Mouse (Mus musculus): ENCODE measurements around the gene Khdrbs2.
"Not testable (repeated sequence)": the region's sequence is repeated elsewhere in the genome, so short reads cannot be mapped to it uniquely, and the experiment has no call there.

Gene Khdrbs2

DNA sequence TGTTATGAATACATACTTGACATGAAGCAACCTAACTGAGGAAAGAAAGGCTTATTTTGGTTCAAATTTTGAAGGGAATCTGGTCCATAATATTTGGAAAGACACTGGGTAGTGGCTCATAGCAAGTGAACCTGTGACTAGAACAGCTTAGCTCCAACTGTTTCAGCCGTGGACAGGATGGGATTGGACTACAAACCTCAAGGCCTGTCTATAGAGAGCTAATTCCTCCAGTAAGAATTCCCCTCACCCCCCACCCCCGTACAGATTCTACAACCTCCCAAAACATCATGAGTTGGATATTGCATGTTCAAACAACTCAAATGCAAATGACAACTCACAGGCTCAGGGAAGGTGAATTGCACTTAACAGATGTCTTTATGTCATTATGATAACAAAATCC, 298.5 kb downstream of the Khdrbs2 start:
- no peak for DNase-seq (ENCODE audit: low spot score in 2 of 2)

DNA sequence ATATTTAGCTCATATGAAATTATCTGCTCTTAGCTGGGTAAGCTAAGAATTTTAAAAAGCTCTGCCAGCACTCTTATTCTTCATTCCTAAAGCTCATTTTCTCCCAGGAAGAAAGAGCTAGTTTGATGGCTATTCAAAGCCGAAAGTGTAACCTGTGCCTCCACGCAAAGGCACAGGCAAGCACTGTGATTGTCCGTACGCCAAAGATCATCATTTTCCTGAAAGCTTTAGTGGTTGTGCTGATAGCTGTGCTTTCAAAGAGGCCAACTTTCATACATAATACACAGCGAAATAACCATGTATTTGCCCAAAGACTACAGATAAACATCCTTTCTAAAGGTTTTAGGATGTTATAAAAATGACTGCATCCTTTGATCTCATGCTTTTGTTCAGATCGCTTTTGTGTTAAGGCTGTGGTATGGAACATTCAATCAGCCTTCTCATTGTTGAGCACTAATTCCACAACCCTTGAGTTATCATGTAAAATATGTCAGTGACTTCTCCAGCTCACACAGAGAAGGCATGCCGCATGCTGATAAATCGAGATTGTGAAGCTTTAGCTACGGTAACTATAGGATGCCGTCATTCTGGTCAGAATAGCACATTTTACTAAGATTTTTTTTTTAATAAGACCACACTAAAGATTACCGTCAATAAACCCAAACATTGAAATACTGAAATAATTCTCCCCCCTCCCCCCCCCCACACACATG, 299.1 kb downstream of the Khdrbs2 start:
- DNase-seq (ENCODE audit: low spot score in 2 of 2), result no peak

DNA sequence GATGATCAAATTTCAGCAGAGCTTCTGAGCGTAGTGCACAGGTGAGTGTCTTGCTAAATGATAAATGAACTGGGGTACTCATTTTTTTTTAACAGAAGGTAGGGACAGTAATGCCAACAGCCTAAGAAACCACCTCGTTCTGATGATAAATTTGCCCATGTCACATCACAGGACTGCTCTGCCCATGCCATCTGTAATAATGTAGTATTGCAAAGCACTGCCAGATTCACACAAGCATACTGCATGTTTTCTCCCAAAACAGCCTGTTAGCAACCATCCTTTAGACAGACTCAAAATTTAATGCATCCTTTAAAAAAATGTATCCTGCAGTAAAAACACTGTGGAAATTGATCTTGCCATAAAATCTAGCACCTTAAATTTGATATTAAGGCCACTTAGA, 315.4 kb downstream of the Khdrbs2 start:
- DNase-seq (ENCODE audit: low spot score in 2 of 2), result no peak

DNA sequence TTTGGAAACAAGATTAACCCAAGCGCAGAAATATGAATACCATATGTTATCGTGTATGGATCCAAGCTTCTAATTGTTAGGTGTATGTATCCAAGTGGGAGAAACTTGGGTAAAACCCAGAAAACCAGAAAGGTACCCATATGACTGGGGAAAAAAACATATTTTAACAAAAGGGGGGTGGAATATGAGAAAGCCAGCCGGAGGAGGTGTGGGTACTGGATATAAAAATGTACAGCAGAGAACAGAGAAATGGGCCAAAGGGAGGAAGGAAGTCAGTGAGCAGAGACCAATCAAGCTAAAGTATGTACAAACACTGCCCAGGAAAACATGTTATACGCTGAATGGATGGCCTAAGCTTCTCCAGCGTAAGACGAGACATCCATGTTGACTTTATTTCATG, 330.9 kb downstream of the Khdrbs2 start:
- peak; percentile 36 to 60 for DNase-seq (ENCODE audit: low spot score in 2 of 2)

DNA sequence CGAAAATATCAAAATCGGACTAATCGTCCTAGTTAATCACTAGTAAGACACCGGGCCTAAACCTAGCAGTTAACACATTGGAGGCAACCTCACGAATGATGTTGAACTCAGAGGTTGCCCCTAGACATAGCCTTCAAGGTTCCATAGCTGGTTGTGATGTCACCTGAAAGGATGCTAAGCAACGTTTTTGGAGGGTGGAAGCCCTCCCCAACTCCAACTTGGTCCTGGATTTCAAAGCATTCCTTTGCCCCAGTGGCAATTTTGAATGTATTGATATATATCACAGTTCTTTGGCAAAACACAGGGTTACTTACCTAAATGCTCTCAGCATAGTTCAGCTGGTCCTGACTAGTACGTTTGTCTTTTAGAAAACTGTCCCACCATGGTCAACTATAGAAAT, 374.7 kb downstream of the Khdrbs2 start, which contains the start of gene Gm5415:
Gene Gm5415, minus strand, starts transcription at position 101 of the 400 bp plus-strand sequence.
- not testable (repeated sequence) for DNase-seq (ENCODE audit: low spot score in 2 of 2)

DNA sequence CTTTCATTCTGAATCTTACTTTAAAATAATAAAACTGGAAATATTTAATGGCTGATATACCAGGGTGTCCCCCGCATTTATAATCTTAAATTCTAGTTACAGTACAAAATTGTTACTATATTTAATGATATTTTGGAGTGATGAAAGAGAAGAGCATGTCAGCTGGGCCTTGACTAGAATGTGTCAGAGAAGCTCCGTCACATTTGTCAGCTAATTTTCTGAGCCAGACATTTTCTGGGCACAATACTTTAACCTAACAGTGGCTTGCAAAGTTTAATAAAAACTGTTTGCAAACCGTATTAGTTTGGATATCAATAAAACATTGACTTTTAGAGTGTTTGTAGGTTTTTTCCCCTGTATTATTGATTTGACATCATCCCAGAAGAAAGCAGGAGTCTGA, 380.9 kb downstream of the Khdrbs2 start:
- no peak for DNase-seq (ENCODE audit: low spot score in 2 of 2)

DNA sequence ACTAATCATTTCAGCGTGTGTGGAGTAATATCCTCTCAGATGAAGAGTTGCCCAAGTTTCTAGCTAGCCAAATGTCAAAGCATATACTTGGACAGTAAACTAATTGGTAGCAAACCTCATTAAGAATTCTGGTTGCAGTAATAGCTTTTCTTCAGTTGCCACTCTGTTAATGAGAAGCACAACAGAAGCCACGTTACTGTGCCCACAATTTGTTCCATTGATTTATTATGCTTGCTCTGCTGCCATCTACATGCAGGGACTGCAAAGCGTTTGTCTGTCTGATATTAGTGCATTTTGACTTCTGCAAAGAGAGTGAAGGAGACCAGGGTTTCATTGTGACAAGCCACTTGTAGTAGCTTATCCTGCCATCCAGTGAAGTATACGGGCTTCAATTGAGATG, 381.4 kb downstream of the Khdrbs2 start:
- peak in 1 of 2 experiments; percentile 36 for DNase-seq (ENCODE audit: low spot score in 2 of 2)

DNA sequence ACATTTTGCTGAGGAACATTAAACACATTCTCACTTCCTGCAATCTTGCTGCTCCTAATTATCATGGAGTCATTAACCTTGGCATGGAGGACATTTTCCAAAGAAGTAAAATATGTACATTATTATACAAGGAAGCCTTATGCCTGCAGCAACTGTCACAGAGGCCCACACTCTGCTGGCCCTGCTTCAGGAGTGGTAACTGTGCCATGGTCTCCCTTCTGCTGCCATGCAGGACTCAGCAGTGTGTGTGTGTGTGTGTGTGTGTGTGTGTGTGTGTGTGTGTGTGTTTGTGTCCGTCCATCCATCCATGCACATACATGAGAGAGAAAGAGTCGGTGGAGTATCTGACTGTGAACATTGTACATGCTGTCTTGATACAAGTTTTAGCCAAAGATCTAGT, 396.4 kb downstream of the Khdrbs2 start:
- no peak for DNase-seq (ENCODE audit: low spot score in 2 of 2)

DNA sequence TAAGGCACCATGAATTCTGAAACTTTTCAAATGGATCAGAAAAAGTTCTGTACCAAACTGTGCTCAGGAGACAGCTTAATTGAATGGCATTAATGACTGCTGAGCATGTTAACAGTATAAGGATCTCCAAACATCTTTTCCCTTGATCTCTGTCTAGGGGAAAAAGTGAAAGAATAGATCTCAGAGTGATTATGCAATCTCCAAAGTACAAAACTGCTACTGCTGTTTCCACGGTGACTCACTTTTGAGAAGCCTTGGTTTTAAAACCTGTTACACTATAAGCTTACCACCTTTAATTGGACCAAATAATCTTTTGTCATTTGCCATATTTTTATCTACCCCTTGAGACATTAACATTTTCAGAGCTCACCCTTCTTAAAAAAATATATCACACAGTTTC, 453.5 kb downstream of the Khdrbs2 start:
- DNase-seq (ENCODE audit: low spot score in 2 of 2), result no peak

DNA sequence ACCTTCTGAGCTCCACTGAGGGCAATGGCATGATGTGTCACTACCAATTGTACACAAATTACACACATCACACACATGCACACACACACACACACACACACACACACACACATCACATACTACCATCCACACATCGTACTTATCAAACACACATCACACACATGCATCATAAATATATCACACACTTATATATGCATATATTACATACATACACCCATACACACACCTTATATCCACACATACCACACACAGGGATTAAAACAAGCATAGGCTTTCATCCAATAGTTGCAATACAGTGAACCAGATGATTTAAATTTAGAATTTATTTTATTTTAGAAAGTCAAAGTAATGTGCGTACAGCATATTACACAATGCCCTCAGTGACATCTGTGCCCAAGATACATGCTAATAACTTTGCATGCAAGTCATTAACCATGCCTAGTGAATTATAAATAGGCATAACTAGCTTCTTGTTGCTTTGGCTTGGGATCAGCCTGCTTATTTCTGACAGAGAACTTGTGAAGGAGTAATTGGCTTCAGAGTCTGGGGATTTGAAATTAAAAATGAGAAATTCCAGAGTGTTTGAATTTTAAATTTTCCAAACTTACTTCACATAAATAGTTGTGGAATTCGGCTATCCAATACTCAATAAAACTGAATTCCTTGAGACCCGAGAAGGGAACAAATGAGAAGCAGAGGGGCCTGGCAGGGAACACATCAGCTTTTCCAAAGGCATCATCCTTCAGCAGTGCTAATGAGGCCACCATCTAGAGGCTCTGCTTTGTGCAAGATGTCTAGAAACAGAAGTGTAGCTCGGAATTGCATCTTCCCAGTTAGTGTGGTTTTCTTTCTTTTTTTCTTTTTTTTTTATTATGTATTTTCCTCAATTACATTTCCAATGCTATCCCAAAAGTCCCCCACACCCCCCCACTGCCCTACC, 460.2 kb downstream of the Khdrbs2 start:
- DNase-seq (ENCODE audit: low spot score in 2 of 2), result peak in 1 of 2 experiments; percentile 11

DNA sequence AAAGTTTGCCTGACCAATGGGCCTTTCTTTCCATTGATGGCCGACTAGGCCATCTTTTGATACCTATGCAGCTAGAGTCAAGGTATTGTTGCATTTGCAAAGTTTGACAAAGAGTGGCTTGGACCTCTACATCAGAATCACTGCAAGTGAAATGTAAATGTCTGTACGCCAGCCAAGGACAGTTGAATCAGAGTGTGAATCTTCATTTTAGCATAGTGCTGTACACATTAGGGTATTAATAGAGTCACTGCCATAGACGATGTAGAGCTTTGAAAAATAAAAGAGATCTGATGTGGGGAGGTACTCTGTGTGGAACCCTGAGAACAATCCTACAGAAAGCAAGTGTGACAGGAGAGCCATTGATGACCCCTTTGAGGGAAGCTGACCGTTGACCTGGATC, 460.9 kb downstream of the Khdrbs2 start:
- DNase-seq (ENCODE audit: low spot score in 2 of 2), result peak in 1 of 2 experiments; percentile 7

DNA sequence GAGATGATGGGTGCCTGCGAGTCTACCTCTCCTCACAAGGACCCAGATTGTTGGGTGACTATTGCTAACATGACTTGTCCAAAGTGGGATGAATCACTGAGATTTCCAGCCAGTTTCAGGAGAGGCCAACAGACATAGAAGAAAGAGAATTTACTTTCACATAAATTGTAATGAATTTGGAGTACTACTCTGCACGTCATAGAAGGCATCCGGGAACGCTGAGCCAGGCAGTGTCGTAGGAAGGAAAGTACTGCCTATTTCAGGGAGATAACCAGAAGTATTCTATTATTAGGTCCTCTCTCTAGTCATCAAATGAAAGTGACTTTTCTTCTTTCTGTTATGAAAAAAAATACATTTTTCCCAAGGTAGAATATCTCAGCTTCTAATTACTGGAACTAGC, 466.6 kb downstream of the Khdrbs2 start:
- DNase-seq (ENCODE audit: low spot score in 2 of 2), result peak in 1 of 2 experiments; percentile 33

DNA sequence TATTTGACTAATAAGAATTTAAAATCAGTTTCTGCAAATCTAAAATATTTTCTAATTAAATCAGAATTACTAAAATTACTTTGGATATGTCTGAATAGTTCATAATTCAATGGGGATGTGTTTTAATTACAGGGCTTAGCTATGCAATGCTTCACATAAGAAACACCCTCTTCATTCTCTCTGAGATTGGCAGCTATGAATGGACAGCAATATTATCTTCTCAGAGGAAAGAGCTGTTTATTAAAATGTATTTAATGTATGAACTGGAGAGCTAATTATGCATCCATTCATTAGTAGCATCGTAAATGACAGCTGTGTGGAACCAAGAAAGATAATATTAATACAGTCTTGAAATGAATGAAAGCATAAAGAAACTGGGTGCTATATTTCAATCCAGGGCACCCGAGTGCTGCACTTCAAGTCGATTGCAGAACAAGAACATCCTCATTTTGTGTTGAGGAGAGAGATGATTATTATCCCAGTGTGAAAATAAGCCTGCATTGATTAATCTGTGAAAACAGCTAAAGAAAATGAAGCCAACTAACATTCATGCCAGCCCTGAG, 477.2 kb downstream of the Khdrbs2 start:
- DNase-seq (ENCODE audit: low spot score in 2 of 2), result no peak

DNA sequence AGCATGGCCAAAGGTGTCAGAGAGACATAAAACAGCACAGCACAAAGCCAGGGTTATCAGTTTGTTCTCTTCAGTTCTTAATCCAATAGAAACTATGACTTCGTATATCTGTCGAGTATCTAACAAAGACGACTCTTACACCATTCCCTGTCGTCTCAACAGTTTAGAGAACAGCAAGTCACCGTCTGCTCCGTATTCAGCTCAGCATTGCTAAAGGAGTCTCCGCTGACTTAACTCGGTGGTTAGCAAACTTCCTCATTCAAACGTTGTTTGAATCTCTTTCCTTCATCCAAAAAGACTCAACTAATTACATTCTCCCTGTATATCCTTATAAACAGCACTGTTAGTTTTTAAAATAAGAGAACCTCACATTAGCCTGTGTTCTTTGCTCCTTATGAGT, 521.3 kb downstream of the Khdrbs2 start:
- DNase-seq (ENCODE audit: low spot score in 2 of 2), result no peak

DNA sequence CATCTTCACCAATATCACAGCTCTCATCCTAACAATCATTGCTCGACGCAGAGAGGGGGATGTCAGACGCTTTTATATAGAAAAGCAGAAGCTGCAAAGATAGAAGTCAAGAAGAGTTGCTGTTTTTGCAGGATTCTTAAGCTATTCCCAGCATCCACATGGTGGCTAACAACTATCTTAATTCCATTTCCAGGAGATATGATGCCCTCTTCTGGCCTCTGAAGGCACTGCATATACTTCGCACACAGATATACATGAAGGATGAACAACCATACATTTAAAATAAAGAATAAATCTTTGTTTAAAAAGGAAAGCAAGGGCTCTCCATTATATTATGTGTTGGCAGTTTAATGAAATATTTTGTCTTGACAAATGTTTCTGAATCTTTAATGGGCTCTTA, 527.6 kb downstream of the Khdrbs2 start:
- DNase-seq (ENCODE audit: low spot score in 2 of 2), result no peak

DNA sequence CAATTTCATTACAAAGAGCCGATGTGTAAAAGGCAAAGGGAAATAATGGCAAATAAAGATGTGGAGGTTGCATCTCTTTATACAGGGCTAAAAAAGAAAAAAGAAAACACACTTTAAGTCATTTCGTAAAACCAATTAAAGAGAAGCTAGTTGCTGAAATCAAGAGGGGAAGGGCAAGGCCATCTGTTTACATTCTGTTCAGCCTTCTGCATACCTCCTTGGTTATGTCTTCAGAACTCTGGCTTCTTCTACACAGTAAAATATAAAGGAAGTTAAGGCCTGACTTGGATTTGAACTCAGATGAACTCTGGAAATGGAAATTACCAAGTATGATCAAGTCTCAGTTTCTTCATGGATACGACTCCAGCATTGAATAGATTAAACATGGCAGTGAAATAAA, 528.8 kb downstream of the Khdrbs2 start:
- DNase-seq (ENCODE audit: low spot score in 2 of 2), result no peak
